Mouse (Mus musculus) monocyte, adult 2 months (primary cell): ENCODE results near the gene Dpf3.

Source experiments
- DNase-seq, 2 experiments: peaks; one replicate each; pipeline ENCODE4 v3.0.0; 2022; ENCODE audit warnings: low spot score in 2 of 2, low read depth in 1 of 2

Dpf3 gene

DNA sequence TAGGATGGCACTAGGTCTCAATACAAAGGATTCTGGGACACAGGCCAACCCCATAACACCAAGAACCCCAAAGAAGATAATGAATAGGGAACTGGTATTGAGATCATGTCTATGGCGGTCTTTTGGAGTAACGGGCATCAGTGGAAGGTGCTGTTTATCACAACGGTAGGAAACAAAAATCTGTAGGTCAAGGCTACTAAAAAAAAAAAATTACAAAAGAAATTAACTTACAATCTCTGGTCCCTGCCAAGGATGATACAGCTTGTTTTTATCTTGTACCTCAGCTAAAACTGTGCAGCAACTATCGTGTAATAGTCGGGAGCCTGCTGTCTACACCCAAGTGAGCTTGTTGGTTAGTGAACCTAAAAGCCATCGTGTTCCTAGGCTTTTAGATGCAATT, 9.2 kb upstream of the Dpf3 start:
- no peak for DNase-seq

- DNase-seq: no peak
These were observed 8.8 kb upstream of the Dpf3 start for GRCm38 (mm10) chr12:83496336-83496735.

- DNase-seq: no peak
These were observed 8.4 kb upstream of the Dpf3 start for GRCm38 (mm10) chr12:83495961-83496282.

DNA sequence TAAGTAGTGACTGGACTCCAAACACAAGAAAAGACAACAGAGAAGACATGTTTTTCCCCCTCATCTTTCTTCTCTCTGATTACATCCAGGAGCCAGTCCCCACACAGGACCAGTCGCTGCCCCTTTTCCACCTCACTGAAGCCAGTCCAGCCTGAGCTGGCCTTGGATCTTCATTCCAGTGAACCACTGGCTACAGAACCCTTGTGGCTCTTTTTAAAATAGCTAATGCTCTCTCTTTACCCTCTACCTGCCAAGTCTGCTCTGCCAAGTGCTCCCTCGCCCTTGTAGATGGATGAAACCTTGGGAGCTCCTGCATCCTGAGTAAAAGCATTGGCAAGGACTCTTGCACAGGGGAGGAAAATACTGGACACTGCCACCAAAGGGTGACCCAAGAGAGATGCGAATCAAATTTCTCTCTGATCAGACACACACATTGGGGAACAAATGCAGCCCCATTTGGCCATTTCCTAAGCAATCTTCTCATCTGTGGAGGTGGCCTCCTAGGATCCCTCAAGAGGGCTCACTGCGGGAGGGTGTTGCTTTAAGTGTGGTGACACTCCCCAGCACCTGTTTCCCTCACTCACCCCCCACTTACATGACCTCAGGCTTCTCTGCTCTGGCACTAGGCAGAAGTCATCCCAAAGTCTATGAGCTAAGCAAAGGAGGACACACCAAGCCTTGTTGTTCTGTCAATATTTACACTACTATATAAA, 7.9 kb upstream of the Dpf3 start:
- DNase-seq: no peak

GRCm38 (mm10) chr12:83494196-83494595, 6.7 kb upstream of the Dpf3 start:
- DNase-seq: no peak

DNA sequence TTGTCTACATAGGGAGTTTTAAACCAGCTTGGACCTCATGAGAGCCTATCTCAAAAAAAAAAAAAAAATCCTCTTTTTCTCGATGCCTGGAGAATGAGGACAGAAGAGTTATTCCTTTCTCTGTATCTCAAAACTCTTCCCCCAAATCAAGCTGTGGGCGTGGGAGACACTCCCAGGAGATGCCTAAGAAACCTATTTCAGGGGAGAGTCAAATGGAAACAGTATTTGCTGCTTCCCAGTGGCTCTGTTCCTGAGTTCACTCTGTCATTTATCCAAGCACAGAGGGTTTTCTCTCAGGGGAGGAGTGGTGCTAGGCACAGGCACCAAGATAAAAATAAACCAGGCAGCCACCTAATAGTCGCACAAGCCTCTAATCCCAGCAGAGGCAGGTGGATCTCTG, 5.3 kb upstream of the Dpf3 start:
- no peak for DNase-seq

DNA sequence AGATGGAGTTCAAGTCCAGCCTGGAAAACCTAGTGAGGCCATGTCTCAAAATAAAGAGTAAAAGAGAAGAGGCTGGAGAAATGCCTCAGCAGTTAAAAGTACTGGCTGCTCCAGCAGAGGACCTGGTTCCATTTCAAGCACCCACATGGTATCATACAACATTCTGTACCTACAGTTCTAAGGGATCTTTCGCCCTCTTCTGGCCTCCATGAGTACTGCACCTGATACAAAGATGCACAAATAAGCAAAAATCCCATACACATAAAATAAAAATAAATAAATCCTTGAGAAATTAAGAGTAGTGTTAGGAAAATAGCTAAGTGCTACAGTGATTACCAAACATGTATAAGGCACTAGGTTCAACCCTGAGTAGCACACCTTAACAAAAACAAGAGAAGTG, 4.1 kb upstream of the Dpf3 start:
- DNase-seq: no peak

- no peak for DNase-seq
These were observed 2.2 kb upstream of the Dpf3 start for GRCm38 (mm10) chr12:83489748-83490147.

DNA sequence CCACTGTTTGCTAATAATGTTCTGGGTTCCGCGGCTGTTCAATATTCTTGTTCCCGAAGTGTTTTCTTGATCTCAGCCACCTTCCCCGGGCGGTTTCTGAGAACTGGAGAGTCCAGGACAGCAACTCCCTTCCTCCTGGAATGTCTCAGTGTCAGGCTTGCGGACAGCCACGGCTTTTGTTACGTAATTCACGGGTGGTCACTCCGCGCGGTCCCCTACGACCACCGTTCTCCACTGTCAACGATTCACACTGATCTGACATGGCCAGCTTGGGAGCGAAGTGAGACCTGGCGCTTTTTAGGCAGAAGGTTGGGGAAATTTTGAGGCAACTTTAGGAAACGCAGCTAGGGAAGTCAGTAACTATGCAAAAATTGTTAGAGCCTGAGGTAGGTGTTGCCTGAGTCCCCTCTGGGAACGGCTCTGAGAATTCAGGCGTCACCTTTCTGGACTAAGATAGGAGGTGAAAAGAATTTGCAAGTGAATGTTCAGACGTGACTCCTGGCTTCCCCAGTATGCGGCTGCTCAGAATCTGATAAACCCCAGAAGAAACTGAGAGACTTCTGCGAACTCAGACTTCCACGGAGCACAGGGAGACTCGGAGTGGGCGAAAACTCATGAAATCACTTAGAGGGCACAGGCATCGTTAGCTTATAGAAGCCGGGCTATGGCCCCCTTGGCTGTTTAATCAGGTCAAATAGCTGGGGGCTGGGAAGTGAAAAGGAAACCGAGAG, 860 bp upstream of the Dpf3 start:
- DNase-seq: no peak

DNA sequence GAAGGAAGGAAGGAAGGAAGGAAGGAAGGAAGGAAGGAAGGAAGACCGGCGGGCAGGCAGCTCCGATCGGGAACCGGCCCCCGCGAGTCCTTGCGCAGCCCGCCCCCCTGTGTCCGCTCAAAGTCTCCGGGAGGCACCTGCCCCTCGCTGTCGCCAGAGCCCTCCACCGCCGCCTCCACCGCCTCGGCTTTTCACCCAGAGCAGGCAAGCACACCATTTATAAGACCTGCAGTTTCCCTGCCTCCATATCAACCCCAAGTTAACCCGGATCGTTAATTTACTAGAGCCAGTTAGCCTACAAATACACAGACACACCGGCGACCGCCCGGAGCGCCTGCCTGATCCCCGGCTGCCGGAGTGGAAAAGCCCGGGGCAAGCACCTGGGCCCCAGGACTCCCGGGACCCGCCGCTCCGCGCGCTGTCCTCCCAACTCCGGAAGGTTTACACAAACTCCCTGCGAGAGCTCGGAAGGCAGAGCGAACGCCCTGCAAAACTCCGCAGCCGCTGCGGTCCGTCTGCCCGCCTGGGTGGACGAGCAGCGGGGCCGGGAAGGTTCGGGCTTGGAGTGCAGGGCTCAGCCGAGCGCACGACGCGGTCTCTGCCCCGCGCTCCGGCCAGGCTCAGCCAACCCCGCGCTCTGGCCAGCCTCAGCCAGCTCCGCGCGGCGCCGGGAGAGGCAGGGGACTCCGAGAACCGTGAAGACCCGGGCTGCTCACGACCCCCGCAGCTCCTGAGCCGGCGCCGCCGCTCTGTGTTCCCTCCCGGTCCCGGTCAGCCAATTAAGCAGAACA, 650 bp downstream of the Dpf3 start:
- DNase-seq: no peak

DNA sequence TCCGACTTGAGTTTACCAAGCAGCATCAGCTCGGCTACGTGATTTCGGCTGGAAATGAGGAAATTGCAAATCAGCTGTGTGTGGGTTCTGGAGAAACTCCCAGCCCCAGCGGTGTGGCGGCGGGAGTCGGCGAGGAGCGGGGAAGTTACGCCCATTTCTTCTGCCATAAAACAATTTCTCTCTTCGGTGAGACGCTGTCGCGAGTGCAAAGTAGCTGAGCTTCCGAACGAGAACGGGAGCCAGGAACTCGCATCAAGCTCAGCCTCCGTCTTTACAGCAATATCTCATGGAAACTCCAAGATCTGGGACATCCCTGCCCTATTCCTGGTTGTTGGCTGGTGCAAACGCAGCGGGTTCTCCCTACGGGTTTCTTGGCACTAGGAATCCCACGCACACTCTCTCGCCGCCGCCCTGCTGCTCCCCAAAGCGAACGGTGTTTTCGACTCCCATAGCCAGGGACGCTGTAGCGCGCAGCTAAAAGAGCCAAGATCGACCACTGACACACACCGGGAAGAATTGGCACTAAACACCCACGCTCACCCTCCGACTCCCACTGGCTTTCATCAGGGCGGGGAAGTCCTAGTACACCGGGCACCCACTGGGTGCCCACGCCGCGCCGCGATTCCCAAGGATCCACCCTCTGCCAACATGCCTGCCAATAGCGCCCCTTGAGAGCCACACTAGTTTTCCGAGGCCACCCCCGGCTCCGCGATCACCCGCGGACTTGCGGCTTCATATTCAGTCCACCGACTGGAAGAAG, 1.4 kb downstream of the Dpf3 start:
- DNase-seq: peak in 1 of 2 experiments; percentile 5

- DNase-seq: no peak
These were observed 2.4 kb downstream of the Dpf3 start for GRCm38 (mm10) chr12:83484855-83485745.

DNA sequence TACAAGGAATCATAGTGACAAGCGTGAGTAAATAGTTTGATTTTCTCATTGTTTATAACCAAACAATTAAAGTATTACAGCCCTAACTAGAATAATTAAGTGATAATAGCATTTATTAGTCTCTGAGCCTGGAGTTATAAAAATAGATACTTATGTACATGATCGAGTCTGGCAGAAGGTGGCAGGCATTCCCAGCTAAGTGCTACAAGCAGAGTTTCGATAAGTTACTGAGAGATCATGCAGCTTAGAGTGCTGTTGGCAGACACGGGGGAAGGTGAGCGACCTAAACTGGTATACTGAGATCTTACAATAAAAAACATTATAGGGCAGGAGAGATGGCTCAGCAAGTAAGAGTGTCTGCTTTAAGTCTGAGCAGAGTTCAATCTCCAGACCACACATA, 3.9 kb downstream of the Dpf3 start:
- no peak for DNase-seq

- no peak for DNase-seq
These were observed 6.1 kb downstream of the Dpf3 start for GRCm38 (mm10) chr12:83481439-83481838.

DNA sequence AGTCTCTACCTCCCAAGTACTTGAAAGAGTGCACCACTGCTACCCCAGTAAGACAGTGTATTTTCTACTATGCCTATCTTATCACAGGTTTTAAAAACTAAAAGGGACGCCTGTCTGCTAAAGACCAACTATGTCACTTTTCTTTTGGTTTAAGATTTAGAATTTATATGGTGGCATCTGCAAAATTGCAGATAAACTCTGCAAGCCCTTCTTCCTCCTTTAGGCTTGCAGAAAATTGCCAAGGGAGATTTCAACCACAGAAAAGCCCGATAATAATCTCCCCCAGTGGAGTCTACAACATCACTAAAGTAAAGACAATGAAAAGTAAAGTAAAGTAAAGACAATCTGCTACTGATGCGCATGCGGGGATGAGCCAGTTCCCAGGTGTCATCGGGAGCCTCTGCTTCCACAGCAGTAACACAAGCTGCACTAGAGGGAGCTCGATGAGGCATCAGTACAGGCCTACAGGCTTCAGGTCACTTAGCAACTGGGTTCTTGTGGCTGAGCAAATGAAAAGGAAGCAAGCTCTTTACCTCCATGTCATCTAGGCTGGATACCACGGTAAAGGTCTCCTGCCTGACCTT, 7.6 kb downstream of the Dpf3 start:
- no peak for DNase-seq

GRCm38 (mm10) chr12:83479140-83479539, 8.4 kb downstream of the Dpf3 start:
- DNase-seq: no peak

DNA sequence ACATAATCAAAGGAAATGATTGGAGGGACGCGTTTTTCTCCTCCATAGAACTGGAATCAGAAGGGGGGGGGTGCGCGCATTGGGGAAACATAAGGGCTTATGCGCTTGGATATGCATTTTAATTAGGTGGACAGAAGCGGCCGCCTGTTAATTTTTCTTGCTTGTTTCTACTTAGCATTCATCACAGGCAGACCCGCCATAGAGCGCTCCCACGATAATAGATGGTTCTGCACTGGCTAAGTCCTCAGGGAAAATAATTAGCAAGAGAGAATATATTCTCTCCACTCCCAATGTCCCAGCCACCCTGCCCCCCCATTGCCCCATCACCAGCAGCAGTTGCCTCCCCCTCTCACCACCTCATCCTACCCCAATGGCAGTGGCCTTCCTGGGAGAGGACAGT, 11.2 kb downstream of the Dpf3 start:
- DNase-seq: no peak

DNA sequence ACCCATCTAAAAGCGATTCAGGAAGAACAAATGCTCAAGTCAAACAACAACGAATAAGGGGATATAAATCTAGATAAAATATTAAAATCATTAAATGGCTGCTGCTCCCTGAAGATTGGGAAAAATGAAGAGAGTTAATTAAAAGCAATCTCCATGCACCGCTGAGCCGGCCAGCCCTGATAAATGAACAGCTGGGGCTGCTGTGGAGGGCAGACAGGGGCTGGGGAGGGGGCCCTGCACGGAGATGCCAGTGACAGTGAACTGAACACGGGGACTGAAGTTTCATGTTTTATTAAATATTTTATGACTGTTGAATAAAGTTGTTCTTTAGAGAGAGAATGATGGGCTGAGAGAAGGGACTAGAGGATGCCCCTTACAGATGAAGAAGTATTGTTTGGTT, 12.1 kb downstream of the Dpf3 start:
- no peak for DNase-seq

DNA sequence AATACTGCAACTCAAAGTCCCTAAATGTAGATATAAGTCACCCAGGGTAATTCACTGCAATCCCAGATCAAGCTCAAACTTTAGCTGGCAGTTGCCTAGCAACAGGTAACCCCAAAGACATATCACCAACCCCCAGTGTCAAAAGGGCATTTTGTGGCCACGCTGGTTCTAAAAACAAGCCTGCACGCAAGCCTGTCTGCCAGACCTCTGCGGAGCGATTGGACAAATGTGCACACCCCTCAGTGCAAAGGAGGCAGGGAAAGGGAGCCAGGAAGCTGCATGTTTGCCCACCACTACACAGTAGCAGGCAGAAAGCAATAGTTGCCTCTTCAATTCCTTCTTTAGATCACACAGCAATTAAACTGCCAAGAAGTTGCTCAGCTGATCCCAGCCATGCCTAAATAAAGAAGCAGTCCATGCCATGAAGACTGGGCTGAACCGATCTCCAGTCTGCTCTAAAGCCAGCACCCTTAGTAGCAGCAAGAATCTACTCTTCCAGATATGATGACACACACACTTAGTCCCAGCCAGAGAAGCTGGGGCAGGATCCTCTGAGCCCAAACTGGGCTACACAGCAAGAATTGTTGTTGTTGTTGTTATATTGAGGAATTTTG, 13.4 kb downstream of the Dpf3 start:
- no peak for DNase-seq

- no peak for DNase-seq
These were observed 15.8 kb downstream of the Dpf3 start for GRCm38 (mm10) chr12:83471760-83472159.
